17 mouse cellular contexts compared by ENCODE assay signal in genomic region chr1:38526568-38526967, GRCm38 (mm10).
"Had no signal": no experiment of that assay in that cellular context is flagged by ENCODE, and none has a peak within 500 bp of the region (broad histone marks: within the 10 kb centered on the region; RNA-seq: fewer than 3 reads in every experiment).

No protein-coding gene starts in this region.

- H3K9me3 ChIP-seq: lung, embryonic 15.5 days; midbrain, embryonic 15.5 days; neural tube, embryonic 12.5 days; stomach, embryonic 15.5 days had no signal

- H3K27ac ChIP-seq: lung, embryonic 15.5 days; macrophage; midbrain, embryonic 13.5 days; midbrain, embryonic 15.5 days; neural tube, embryonic 12.5 days; stomach, embryonic 15.5 days; stomach, postnatal 0 days had no signal

- DNase-seq: lung, adult 2 months; lung, postnatal 14 days; lung, postnatal 36 days; right cerebral cortex, postnatal 14 days; thymus, adult 2 months; thymus, postnatal 25 days; thymus, postnatal 4 days had no signal

- H3K9ac ChIP-seq: lung, embryonic 15.5 days; midbrain, embryonic 13.5 days; midbrain, embryonic 15.5 days; neural tube, embryonic 12.5 days; stomach, embryonic 15.5 days had no signal

- H3K4me1 ChIP-seq: lung, embryonic 15.5 days; megakaryocyte, embryonic 14.5 days; neural tube, embryonic 12.5 days; stomach, embryonic 15.5 days had no signal

- H3K36me3 ChIP-seq: lung, embryonic 15.5 days; stomach, embryonic 15.5 days had no signal

- H3K4me2 ChIP-seq: lung, embryonic 15.5 days; midbrain, embryonic 11.5 days; midbrain, embryonic 13.5 days; midbrain, embryonic 15.5 days; neural tube, embryonic 12.5 days; stomach, embryonic 15.5 days had no signal

- H3K27me3 ChIP-seq: lung, embryonic 15.5 days; midbrain, embryonic 13.5 days; midbrain, embryonic 15.5 days; neural tube, embryonic 12.5 days; stomach, embryonic 15.5 days had no signal

- ATAC-seq: lung, postnatal 0 days; midbrain, embryonic 13.5 days; midbrain, embryonic 15.5 days had no signal

- H3K4me3 ChIP-seq: lung, embryonic 15.5 days; midbrain, embryonic 13.5 days; midbrain, embryonic 15.5 days; neural tube, embryonic 12.5 days; stomach, embryonic 15.5 days had no signal
